Mouse (Mus musculus) heart, adult 2 months (tissue): ENCODE data around the gene Prkag1.

Source experiments
- EP300 ChIP-seq: fragments of 200-500 bp; IDR thresholded peaks from 2 replicates; pipeline ENCODE4 v1.6.1; 2011; ENCODE audit warnings: low read depth, low read length, control low read depth; ENCODE audit not compliant: insufficient read depth
- POLR2A ChIP-seq: fragments of 200-500 bp; IDR thresholded peaks from 2 replicates; pipeline ENCODE4 v1.6.1; 2011; ENCODE audit warnings: mild to moderate bottlenecking, low read depth, low read length, control low read depth; ENCODE audit not compliant: insufficient read depth

- no peak for TF ChIP-seq POLR2A
- no peak for TF ChIP-seq EP300
Observed at GRCm38 (mm10) chr15:98833281-98833680, 2.0 kb upstream of the Prkag1 start.
